Mouse (Mus musculus) lung, embryonic 14.5 days (tissue): ENCODE measurements around the gene Rap1gds1. TPM values are rescaled to one million over a fixed set of nuclear protein-coding genes. Genes with fewer than 3 reads are reported as not detected.

Experiments used
- ATAC-seq: fragments of 200-750 bp; cut with Nextera tagmentation; 2 replicates; pipeline ENCODE4 v1.8.0; 2017; ENCODE audit warnings: mild to moderate bottlenecking, moderate TSS enrichment, moderate library complexity; ENCODE audit not compliant: insufficient read depth
- DNase-seq: peaks from one replicate; pipeline ENCODE4 v3.0.0-alpha.2; 2015
- H3K27ac ChIP-seq: fragments of 300-500 bp; sonication (generic); 2 replicates; pipeline ENCODE4 v1.5.1; 2014; ENCODE audit warnings: low read depth, mild to moderate bottlenecking, moderate library complexity
- H3K27me3 ChIP-seq: fragments of 300-500 bp; sonication (generic); 2 replicates; pipeline ENCODE4 v1.6.1; 2014; ENCODE audit warnings: low read length, control low read depth; ENCODE audit not compliant: insufficient read depth
- H3K36me3 ChIP-seq: fragments of 300-500 bp; sonication (generic); 2 replicates; pipeline ENCODE4 v1.6.1; 2014; ENCODE audit warnings: control low read depth; ENCODE audit not compliant: insufficient read depth
- H3K4me1 ChIP-seq: fragments of 300-500 bp; sonication (generic); 2 replicates; pipeline ENCODE4 v1.6.1; 2014; ENCODE audit warnings: antibody characterized with exemption, control low read depth; ENCODE audit not compliant: insufficient read depth
- H3K4me2 ChIP-seq: fragments of 300-500 bp; sonication (generic); 2 replicates; pipeline ENCODE4 v1.6.1; 2014; ENCODE audit warnings: mild to moderate bottlenecking
- H3K4me3 ChIP-seq: fragments of 300-500 bp; sonication (generic); 2 replicates; pipeline ENCODE4 v1.5.1; 2014; ENCODE audit warnings: low read depth, low read length
- H3K9ac ChIP-seq: fragments of 300-500 bp; sonication (generic); 2 replicates; pipeline ENCODE4 v1.6.1; 2014
- H3K9me3 ChIP-seq: fragments of 300-500 bp; sonication (generic); 2 replicates; pipeline ENCODE4 v1.6.1; 2016; ENCODE audit warnings: low read depth, low read length, control low read depth
- CTCF ChIP-seq: IDR thresholded peaks from 2 replicates; pipeline ENCODE4 v1.5.1; 2016; ENCODE audit warnings: antibody characterized with exemption, low read depth
- WGBS: fragments of 180-500 bp; shearing (Covaris S2); extraction: QIAGEN DNeasy Blood & Tissue Kit; methylation state at CpG from one replicate; pipeline ENCODE4 v1.1.7; 2014; 5-methylcytosine and 5-hydroxymethylcytosine counted together
- polyA plus RNA-seq: library from polyadenylated mRNA; unstranded; fragments of >200 nt; fragmentation: Nextera tagmentation; extraction: Ambion mirVana; gene quantifications from 2 replicates; pipeline ENCODE4 v1.2.1, GENCODE M21; 2014

Gene Rap1gds1
- polyA plus RNA-seq, 1 experiment from 2014 or later, result 75.0 TPM

- Histone ChIP-seq H3K36me3 (no peaks in the 10 kb centered on the region), H3K9me3 (no peaks in the 10 kb centered on the region), H3K4me3 (no peak overlapping the region), H3K4me1 (no peaks in the 10 kb centered on the region), H3K4me2 (no peak overlapping the region), H3K27me3 (no peaks in the 10 kb centered on the region), H3K27ac (no peak overlapping the region), H3K9ac (no peak overlapping the region)
- no peak for DNase-seq
- no peak for ATAC-seq
- no peak for TF ChIP-seq CTCF
- 84% methylated on average over 4 of the region's 4 CpGs for WGBS
Observed at GRCm38 (mm10) chr3:138916591-138916990, 158.4 kb downstream of the Rap1gds1 start.

- DNase-seq, result no peak
- Histone ChIP-seq H3K27ac (no peak overlapping the region), H3K4me1 (no peaks in the 10 kb centered on the region), H3K4me3 (no peak overlapping the region), H3K4me2 (no peak overlapping the region), H3K27me3 (no peaks in the 10 kb centered on the region), H3K9ac (no peak overlapping the region), H3K9me3 (no peaks in the 10 kb centered on the region), H3K36me3 (no peaks in the 10 kb centered on the region)
- no peak for TF ChIP-seq CTCF
- 56% methylated on average over 8 of the region's 8 CpGs for WGBS
- ATAC-seq, result no peak
Observed at GRCm38 (mm10) chr3:138914626-138915288, 160.2 kb downstream of the Rap1gds1 start.

- 83% methylated on average over 8 of the region's 8 CpGs for WGBS
- Histone ChIP-seq H3K4me1 (no peaks in the 10 kb centered on the region), H3K27ac (no peak overlapping the region), H3K36me3 (no peaks in the 10 kb centered on the region), H3K9me3 (no peaks in the 10 kb centered on the region), H3K4me3 (no peak overlapping the region), H3K9ac (no peak overlapping the region), H3K4me2 (no peak overlapping the region), H3K27me3 (no peaks in the 10 kb centered on the region)
- DNase-seq, result no peak
- no peak for ATAC-seq
- TF ChIP-seq CTCF, result no peak
Observed at GRCm38 (mm10) chr3:138912504-138912903, 162.5 kb downstream of the Rap1gds1 start.

GRCm38 (mm10) chr3:138909313-138909712, 165.7 kb downstream of the Rap1gds1 start:
- no peak overlapping the region for H3K27ac ChIP-seq
- ATAC-seq (no peak), DNase-seq (no peak)
- H3K4me1 ChIP-seq, result no peaks in the 10 kb centered on the region
- H3K27me3 ChIP-seq, result no peaks in the 10 kb centered on the region
- H3K4me2 ChIP-seq, result no peak overlapping the region
- 86% methylated on average over 2 of the region's 2 CpGs for WGBS
- H3K9ac ChIP-seq, result no peak overlapping the region
- no peak overlapping the region for H3K4me3 ChIP-seq
- H3K9me3 ChIP-seq, result no peaks in the 10 kb centered on the region
- H3K36me3 ChIP-seq, result no peaks in the 10 kb centered on the region
- no peak for TF ChIP-seq CTCF

- Histone ChIP-seq H3K4me3 (no peak overlapping the region), H3K9ac (no peak overlapping the region), H3K9me3 (no peaks in the 10 kb centered on the region), H3K27me3 (no peaks in the 10 kb centered on the region), H3K4me2 (no peak overlapping the region), H3K36me3 (0 out of 2 replicates have a peak, but pooled peaks cover 5% of the 10 kb centered on the region), H3K4me1 (no peaks in the 10 kb centered on the region), H3K27ac (peak overlapping the region; percentile 46)
- DNase-seq (peak; percentile 93), ATAC-seq (peak; percentile 76)
- 29% methylated on average over 17 of the region's 17 CpGs for WGBS
- peak; percentile 95 for TF ChIP-seq CTCF
Observed at GRCm38 (mm10) chr3:138906112-138906880, 168.7 kb downstream of the Rap1gds1 start.

GRCm38 (mm10) chr3:138905678-138906077, 169.3 kb downstream of the Rap1gds1 start:
- peak overlapping the region; percentile 46 for H3K27ac ChIP-seq
- ATAC-seq (peak; percentile 42; the same call in 1 of the 2 replicates), DNase-seq (peak; percentile 60)
- H3K36me3 ChIP-seq, result 0 out of 2 replicates have a peak, but pooled peaks cover 5% of the 10 kb centered on the region
- no peak overlapping the region for H3K4me2 ChIP-seq
- no peak overlapping the region for H3K9ac ChIP-seq
- no peak overlapping the region for H3K4me3 ChIP-seq
- H3K9me3 ChIP-seq, result no peaks in the 10 kb centered on the region
- WGBS, result 62% methylated on average over 7 of the region's 7 CpGs
- no peaks in the 10 kb centered on the region for H3K27me3 ChIP-seq
- no peaks in the 10 kb centered on the region for H3K4me1 ChIP-seq
- TF ChIP-seq CTCF, result no peak

- no peak for ATAC-seq
- Histone ChIP-seq H3K4me3 (no peak overlapping the region), H3K4me1 (no peaks in the 10 kb centered on the region), H3K9me3 (no peaks in the 10 kb centered on the region), H3K9ac (no peak overlapping the region), H3K27ac (no peak overlapping the region), H3K27me3 (no peaks in the 10 kb centered on the region), H3K4me2 (no peak overlapping the region), H3K36me3 (peaks cover 5% of the 10 kb centered on the region; the same call in 1 of the 2 replicates)
- DNase-seq, result no peak
- 82% methylated on average over 9 of the region's 9 CpGs for WGBS
- TF ChIP-seq CTCF, result no peak
Observed at GRCm38 (mm10) chr3:138900571-138901141, 174.3 kb downstream of the Rap1gds1 start.
